Comparison of ENCODE assay signal across 17 mouse cellular contexts in the genomic region with DNA sequence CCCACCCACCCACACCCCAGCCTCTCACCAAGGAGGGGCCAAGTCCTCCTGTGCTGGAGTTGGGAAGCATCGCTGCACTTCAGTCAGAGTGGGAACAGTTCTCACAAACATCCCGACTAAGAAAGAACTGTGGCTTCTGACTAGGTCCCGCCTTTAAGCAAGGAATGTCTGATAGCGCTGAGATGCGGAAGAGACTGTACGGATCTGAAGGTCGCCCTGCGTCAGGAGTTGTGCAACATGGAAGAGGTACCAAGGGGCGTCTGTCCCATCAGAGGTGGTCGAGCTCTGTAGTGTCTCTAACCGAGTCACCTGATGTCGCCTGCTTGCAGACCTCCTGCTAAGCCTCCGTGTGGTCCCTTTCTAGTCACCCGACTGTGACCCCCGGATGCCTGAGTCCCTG. TPM values are rescaled to one million over a fixed set of nuclear protein-coding genes. Genes with fewer than 3 reads are reported as not detected.
"Had no signal": no experiment of that assay in that cellular context is flagged by ENCODE, and none has a peak within 500 bp of the region (broad histone marks: within the 10 kb centered on the region; RNA-seq: fewer than 3 reads in every experiment).

No protein-coding gene starts in this region.

- DNase-seq: kidney, postnatal 25 days; lung, embryonic 14.5 days; lung, postnatal 10 days; lung, postnatal 4 days; right cerebral cortex, postnatal 14 days; thymus, postnatal 36 days had no signal

- H3K4me3 ChIP-seq: kidney, embryonic 15.5 days; left cerebral cortex, adult 2 months; limb, embryonic 10.5 days; liver, embryonic 12.5 days; midbrain, embryonic 10.5 days; neural tube, embryonic 13.5 days; stomach, embryonic 15.5 days had no signal

- H3K9me3 ChIP-seq: kidney, embryonic 15.5 days; limb, embryonic 10.5 days; liver, embryonic 12.5 days; midbrain, embryonic 10.5 days; neural tube, embryonic 13.5 days; stomach, embryonic 15.5 days had no signal

- H3K4me2 ChIP-seq: kidney, embryonic 15.5 days; liver, embryonic 12.5 days; lung, embryonic 14.5 days; neural tube, embryonic 13.5 days; stomach, embryonic 15.5 days had no signal

- H3K27ac ChIP-seq: kidney, embryonic 15.5 days; left cerebral cortex, adult 2 months; limb, embryonic 10.5 days; liver, embryonic 12.5 days; midbrain, embryonic 10.5 days; neural tube, embryonic 13.5 days; stomach, embryonic 15.5 days had no signal

- H3K27me3 ChIP-seq: kidney, embryonic 15.5 days; stomach, embryonic 15.5 days had no signal

- H3K36me3 ChIP-seq: kidney, embryonic 15.5 days; limb, embryonic 10.5 days; liver, embryonic 12.5 days; midbrain, embryonic 10.5 days; neural tube, embryonic 13.5 days; stomach, embryonic 15.5 days had no signal

- H3K4me1 ChIP-seq: kidney, embryonic 15.5 days; liver, embryonic 12.5 days; neural tube, embryonic 13.5 days had no signal

- H3K9ac ChIP-seq: kidney, embryonic 15.5 days; liver, embryonic 12.5 days; lung, embryonic 14.5 days; neural tube, embryonic 13.5 days; stomach, embryonic 15.5 days had no signal

- ATAC-seq: liver, embryonic 12.5 days; midbrain, embryonic 16.5 days had no signal

RNA-seq across cellular contexts. Expression of gene Gsto2, which starts 10.9 kb away (rescaled TPM):
- total RNA-seq: megakaryocyte, adult 5-6 weeks had no signal

RNA-seq across cellular contexts. Expression of gene Cfap43, which starts 42.8 kb away (rescaled TPM):
- polyA plus RNA-seq: liver, embryonic 16.5 days; spleen, adult 2 months had no signal
